Mouse (Mus musculus): ENCODE measurements around the gene Ppp4r4.

- TF ChIP-seq CTCF (IDR thresholded peaks at IDR 0.05; ENCODE audit: borderline replicate concordance, control insufficient read depth, extremely low read depth, insufficient read depth, low read length, poor library complexity) (no peak), POLR2A (IDR thresholded peaks at IDR 0.05; ENCODE audit: control insufficient read depth, extremely low read depth, insufficient read depth, low read length, poor library complexity) (no peak)
Measured at GRCm38 (mm10) chr12:103631203-103631612, 99.1 kb downstream of the Ppp4r4 start, which contains the start of gene Serpina10.

Measured in thymus, adult 2 months (tissue).